Mouse (Mus musculus): Measurements from ENCODE around the gene Olfr318. TPM values are rescaled to one million over a fixed set of nuclear protein-coding genes. Genes with fewer than 3 reads are reported as not detected.

Olfr318 gene
- total RNA-seq (2023), result under 1 TPM; 0.50 to 0.64 TPM

DNA sequence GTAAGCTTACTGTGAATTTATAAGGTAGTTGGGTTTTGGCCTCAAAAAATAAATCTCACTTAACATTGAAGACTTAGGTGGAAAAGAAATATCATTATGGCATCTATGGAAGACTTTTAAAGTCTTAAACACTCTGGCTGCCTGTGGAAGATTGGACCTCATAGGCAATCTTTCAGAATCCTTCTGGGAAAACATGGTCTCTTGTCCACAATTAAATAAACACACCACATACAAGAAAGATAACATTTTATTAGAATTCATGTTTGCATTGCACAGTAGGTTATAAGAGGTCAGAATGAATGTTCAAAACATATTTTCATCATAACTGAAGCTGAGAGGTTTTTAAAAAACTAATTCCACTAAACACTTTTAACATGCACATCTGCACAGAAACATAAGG is at the start of gene Olfr318:
Gene Olfr318 (minus strand): TSS at position 101 of the 400 bp plus-strand sequence.

DNA sequence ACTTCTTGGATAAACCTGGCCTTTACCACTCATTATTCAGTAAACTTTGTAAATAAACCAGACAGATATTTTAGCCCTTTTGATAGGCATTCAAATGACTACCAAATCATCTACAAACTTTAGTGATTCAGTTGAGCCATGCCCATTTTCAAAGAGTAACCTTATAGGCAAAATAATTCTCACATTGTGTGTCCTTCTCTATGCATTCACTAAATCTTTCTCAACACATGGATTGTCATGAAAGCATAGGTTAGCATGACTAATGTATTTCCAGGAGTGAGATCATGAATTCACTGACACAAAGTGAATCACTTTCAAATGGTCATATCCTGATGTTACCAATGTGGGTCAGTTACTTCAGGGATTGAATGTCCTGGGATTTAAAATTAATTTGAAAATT is 49.1 kb upstream of the Olfr318 start, which contains the start of gene Olfr315:
Gene Olfr315 (plus strand): TSS at position 301 of the 400 bp plus-strand sequence.

DNA sequence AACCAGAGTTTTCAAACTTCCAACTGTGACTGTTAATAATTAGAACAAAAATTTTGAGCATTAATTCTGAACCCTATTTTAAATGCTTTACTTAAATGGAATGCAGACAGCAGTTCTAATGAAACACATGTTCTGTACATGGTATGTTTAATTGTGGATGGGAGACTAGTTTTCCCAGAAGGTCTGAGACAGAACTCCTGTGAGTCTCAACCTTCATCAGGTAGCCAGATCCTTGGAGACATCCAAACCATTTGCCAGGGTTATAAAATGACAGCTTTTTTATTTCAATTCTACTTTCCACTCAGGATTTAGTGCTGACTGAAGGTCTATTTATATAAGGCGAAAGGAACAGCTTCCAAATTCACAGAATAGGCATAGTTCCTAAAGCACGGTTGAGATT is 28.6 kb upstream of the Olfr318 start, which contains the start of gene Olfr316:
Gene Olfr316 (plus strand): TSS at position 301 of the 400 bp plus-strand sequence.

DNA sequence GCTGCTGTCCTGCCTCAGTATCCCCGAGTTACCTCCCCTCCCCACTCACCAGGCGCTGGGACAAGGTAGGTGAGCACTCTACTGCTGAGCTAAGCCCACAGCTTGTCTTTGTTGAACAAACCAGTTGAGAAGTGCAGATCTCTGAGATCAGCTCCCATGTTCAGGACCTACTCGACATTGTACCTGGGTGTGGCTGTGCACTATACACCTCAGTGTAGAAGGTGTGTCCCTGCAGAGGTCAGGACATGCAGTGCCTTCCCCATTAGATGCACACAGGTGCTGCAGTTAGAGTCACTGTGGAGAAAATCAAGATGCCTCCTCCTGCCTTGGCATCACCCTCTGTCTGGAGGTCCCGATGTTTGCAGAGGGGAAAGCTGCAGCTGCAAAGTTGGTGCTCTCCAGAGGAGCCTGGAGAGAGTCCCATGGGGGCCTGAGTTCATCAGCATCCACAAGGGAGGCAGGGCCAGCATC is 15.0 kb upstream of the Olfr318 start, which contains the start of gene Olfr317:
Gene Olfr317 (minus strand): TSS at position 421 of the 471 bp plus-strand sequence.

DNA sequence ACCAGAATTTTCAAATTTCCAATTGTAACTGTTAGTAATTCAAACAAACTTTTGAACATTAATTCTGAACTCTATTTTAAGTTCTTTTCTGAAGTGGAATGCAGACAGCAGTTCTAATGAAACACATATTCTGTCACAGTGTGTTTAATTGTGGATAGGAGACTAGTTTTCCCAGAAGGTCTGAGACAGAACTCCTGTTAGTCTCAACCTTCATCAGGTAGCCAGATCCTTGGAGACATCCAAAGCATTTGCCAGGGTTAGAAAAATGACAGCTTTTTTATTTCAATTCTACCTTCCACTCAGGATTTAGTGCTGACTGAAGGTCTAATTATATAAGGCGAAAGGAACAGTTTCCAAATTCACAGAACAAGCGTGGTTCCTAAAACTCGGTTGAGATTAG is 25.0 kb downstream of the Olfr318 start, which contains the start of gene Olfr319:
Gene Olfr319 (plus strand): TSS at position 301 of the 400 bp plus-strand sequence.

DNA sequence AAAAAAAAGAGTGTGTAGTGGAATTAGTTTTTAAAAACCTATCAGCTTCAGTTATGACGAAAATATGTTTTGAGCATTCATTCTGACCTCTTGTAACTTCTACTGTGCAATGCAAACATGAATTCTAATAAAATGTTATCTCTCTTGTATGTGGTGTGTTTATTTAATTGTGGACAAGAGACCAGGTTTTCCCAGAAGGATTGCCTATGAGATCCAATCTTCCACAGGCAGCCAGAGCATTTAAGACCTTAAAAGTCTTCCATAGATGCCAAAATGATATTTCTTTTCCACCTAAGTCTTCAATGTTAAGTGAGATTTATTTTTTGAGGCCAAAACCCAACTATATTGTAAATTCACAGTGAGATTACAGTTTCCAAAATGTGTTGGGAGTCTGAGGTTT is 43.0 kb downstream of the Olfr318 start, which contains the start of gene Olfr320:
Gene Olfr320 (plus strand): TSS at position 301 of the 400 bp plus-strand sequence.

Other genes with a start within 250 kb of the Olfr318 start
- not detected for gene Olfr332, start 231.5 kb downstream of the Olfr318 start, total RNA-seq (2023)
- gene Olfr331, start 221.4 kb downstream of the Olfr318 start, total RNA-seq (2023), result not detected
- not detected for gene Olfr330, start 189.2 kb downstream of the Olfr318 start, total RNA-seq (2023)
- gene Olfr329-ps, start 177.6 kb downstream of the Olfr318 start, total RNA-seq (2023), result not detected
- under 1 TPM; 0.20 to 0.53 TPM for gene Olfr328, start 168.4 kb downstream of the Olfr318 start, total RNA-seq (2023)
- gene Olfr224, start 153.5 kb downstream of the Olfr318 start, total RNA-seq (2023), result not detected
- not detected for gene Olfr325, start 146.3 kb downstream of the Olfr318 start, total RNA-seq (2023)
- not detected for gene Olfr324, start 128.9 kb downstream of the Olfr318 start, total RNA-seq (2023)
- not detected for gene 2210407C18Rik, start 107.9 kb downstream of the Olfr318 start, total RNA-seq (2023)
- gene Olfr323, start 93.5 kb downstream of the Olfr318 start, total RNA-seq (2023), result not detected
- under 1 TPM; 0.32 to 0.33 TPM for gene Trim58, start 83.5 kb downstream of the Olfr318 start, total RNA-seq (2023)
- gene Olfr322, start 65.2 kb downstream of the Olfr318 start, total RNA-seq (2023), result not detected
- gene Olfr320, start 42.9 kb downstream of the Olfr318 start, total RNA-seq (2023), result not detected
- not detected for gene Olfr319, start 24.9 kb downstream of the Olfr318 start, total RNA-seq (2023)
- not detected for gene Olfr317, start 15.2 kb upstream of the Olfr318 start, total RNA-seq (2023)
- not detected for gene Olfr316, start 28.7 kb upstream of the Olfr318 start, total RNA-seq (2023)
- not detected for gene Olfr315, start 49.2 kb upstream of the Olfr318 start, total RNA-seq (2023)
- not detected for gene Olfr314, start 58.9 kb upstream of the Olfr318 start, total RNA-seq (2023)
- gene Fam183b, start 77.9 kb upstream of the Olfr318 start, total RNA-seq (2023), result not detected
- gene Olfr313, start 91.0 kb upstream of the Olfr318 start, total RNA-seq (2023), result not detected
- not detected for gene Olfr312, start 105.2 kb upstream of the Olfr318 start, total RNA-seq (2023)
- not detected for gene Olfr311, start 115.2 kb upstream of the Olfr318 start, total RNA-seq (2023)
- 10 to 100 TPM in 1 of 2 experiments, 1 to 10 TPM in 1; 7.1 to 15.0 TPM for gene Gm12258, start 123.1 kb upstream of the Olfr318 start, total RNA-seq (2023)
- gene 2810021J22Rik, start 143.2 kb upstream of the Olfr318 start, total RNA-seq (2023), result 10 to 100 TPM; 11.0 to 12.4 TPM
- gene Zfp39, start 180.2 kb upstream of the Olfr318 start, total RNA-seq (2023), result 10 to 100 TPM; 12.1 to 12.3 TPM
- gene Btnl10, start 193.9 kb upstream of the Olfr318 start, total RNA-seq (2023), result not detected
- gene Rnf187, start 214.9 kb upstream of the Olfr318 start, total RNA-seq (2023), result 100 to 1,000 TPM; 122 to 136 TPM
- gene Hist3h2ba, start 224.9 kb upstream of the Olfr318 start, total RNA-seq (2023), result 10 to 100 TPM; 12.9 to 15.2 TPM
- gene Hist3h2a, start 230.7 kb upstream of the Olfr318 start, total RNA-seq (2023), result 10 to 100 TPM; 39.5 to 41.6 TPM
- gene Trim17, start 230.7 kb upstream of the Olfr318 start, total RNA-seq (2023), result under 1 TPM in 1 of 2 experiments, not detected in 1; 0.41 TPM